Mouse (Mus musculus): ENCODE results near the gene Slc16a12.
A peak's percentile ranks its signal among the peaks of the same experiment; 100 is the strongest.
"Not testable (repeated sequence)": the region's sequence is repeated elsewhere in the genome, so short reads cannot be mapped to it uniquely, and the experiment has no call there.

Gene Slc16a12

DNA sequence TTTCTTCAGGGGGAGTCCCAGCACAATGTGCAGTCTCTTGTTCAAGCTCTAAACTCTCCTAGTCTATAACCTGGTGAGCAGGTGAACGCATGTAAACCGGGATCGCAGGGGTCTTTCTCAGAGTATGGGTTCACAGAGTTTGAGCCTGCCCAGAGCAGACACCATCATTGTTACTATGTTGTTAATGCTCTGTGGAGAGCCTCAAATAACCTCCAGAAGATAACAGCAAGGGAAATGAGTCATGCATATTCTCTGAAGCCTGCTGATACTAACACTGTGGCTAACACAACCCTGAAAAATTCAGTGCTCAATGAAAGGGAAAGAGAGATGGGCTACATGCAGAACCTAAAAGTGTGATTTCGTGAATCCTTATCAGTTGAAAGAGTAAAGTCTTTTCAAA lies 68.7 kb downstream of the Slc16a12 start:
- DNase-seq (ENCODE audit: extremely low read depth, low read depth, low spot score) = no peak

DNA sequence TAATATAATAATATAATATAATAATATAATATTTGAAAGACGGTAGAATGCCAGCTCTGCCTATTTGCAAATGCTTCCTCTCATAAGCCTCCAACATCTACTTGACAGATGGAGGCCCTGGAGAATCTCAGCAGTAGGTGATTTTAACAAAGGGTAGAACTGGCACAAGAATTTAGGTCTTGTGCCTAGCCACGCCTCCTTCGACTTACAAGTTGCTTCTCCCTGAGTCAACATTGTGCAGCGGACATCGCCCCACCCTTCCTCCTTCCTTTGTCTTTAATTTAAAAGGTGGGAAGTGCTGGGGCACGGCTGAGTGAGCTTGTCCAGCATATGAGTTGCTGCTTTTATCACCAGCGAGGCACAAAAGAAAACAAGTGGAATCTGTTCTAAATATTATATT lies 73.6 kb downstream of the Slc16a12 start:
- no peak for DNase-seq (ENCODE audit: extremely low read depth, low read depth, low spot score)

DNA sequence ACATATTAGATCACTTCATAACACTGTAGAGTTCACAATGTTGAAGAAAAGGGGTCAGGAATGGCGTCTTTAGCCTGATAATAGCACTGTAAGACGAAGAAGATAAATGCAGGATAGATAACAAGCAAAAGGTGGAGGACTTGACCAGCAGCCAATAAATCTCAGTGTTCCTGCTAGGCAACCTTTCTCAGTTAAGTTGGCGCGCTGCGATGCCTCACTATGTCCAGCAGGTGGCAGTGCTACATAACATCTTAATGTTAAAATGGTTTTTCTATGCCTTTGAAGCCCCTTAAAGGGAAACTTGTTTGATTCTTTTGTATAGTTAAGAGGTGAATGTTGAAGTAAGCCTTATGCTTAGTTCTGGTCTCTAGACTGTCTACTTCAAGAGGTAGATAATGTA lies 81.0 kb downstream of the Slc16a12 start:
- DNase-seq (ENCODE audit: extremely low read depth, low read depth, low spot score) = no peak

DNA sequence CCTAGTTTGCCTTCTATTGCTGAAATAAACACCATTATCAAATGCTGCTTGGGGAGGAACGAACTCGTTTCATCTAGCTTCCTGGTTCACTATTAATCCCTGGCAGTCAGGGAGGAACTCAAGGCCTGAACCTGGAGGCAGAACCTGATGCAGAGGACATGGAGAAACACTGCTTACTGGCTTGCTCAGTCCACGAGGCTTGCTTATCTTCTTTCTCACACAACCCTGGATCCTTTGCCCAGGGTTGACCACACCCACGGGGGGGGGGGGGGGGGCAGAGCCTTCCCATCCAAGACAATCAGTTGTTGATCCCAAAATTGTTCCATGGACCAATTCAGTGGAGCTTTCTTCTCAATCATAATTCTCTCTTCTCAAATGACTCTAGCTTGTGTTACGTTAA lies 84.3 kb downstream of the Slc16a12 start:
- DNase-seq (ENCODE audit: extremely low read depth, low read depth, low spot score) = no peak

DNA sequence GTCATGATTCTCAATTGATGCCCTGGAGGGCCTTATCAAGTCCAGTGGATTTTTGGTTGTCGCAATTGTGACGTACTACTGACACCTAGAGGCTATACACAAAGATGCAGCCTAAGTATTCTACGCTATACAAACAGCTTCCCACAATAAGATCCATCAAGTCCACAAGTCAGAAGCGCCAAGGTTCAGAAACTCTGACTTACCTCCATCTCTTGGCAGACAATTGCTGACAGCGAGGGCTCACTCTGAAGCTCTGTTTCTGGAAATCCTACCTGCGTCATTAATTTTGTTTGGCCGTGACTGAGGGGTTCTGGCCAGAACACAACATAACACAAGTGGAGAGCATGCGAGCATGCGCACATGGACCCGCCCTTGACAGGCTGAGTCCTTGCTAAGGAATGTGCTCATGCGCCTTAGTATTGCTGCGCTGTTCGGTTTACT lies 85.0 kb downstream of the Slc16a12 start:
- DNase-seq (ENCODE audit: extremely low read depth, low read depth, low spot score) = peak; percentile 34

DNA sequence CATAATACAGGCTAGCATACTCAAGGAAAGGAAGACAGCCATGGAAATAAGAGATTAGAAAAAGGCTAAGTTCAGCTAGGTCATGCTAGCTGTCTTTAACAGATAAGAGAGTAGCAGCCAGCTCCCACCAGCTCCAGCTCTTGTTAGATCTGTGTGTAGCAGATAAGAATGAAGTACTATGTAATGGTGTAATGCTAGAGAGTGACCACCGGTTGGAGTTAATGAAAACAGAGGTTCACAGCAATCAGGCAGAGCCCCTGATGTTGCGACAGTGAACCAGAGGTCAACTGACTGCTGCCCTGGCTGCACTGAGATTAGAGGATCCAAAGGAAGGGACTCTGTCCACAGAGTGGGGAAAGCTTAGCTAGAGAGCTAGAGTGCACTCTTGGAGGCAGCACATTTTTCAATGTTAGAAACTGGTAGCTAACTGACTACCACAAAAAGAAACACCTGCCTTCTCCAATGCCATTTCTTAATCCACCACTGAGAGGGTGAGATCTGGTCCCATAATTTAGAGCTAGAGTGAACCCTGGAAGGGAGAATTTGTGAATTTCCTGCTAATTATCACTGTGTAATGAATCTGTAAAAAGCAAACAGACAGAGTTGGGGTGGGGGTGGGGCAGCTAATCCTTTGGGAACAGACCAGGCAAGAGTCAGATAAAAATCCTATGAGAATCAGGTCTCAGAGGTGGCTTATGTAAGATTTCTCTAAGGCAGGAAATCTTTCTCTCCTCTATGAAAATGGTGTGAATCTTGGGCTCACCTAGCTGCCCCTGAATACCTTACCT lies 90.4 kb downstream of the Slc16a12 start:
- DNase-seq (ENCODE audit: extremely low read depth, low read depth, low spot score) = no peak

DNA sequence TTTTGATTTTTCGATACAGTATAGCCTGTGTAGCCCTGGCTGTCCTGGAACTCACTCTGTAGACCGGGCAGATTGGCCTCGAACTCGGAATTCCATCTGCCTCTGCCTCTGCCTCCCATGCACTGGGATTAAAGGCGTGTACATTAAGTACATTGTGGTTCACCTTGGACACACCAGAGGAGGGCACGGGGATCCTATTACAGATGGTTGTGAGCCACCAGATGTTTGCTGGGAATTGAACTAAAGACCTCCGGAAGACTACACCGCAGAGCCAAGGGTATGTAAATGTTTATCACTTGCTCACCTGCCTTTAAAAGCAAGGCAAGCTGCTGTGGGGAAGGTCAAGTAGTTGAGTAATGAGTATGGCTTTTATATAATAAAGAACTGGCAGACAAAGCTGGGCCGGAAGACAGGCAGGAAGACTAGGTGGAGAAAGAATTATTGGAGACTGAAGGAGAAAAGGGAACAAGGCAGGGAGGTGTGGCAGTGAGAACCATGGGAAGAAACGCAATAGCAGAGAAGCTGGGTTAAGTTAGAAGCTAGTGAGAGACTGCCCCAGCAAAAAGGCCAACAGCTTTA lies 91.8 kb downstream of the Slc16a12 start:
- DNase-seq (ENCODE audit: extremely low read depth, low read depth, low spot score) = no peak

DNA sequence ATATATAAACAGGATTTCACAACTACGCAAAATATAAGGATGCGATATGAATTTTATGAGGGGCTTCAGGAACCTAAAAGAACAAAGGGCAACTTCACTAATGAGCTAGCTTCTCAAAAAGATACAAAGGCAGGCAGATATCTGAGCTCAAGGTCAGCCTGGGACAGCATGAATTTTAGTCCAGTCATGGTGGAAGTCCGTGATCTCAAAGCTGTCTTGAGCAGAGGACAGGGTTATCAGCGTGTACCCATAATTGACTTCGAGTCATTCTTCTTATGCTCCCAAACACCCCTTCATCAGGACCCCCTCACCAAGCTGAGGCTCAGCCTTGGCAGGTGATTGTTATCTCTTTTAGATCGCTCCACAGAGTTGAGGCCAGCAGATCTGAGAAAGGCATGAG lies 96.1 kb downstream of the Slc16a12 start:
- no peak for DNase-seq (ENCODE audit: extremely low read depth, low read depth, low spot score)

DNA sequence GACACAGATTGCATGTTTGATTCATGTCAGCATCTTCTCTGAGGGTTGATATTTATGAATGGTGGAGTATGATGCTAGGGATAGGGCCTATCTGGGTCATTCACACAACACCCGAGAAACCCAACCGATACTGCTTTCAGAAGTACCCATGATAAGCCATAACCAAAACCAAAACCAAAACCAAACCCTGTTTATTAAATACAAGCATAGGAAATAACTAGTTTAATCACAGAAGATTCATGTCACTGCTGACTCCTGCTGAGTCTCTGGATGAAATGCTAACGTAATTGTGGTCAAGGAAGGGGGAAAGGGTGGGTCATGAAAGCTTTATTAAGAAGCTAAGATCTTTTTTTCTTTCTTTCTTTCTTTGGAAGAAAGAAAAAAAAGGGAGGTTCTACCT lies 96.8 kb downstream of the Slc16a12 start:
- DNase-seq (ENCODE audit: extremely low read depth, low read depth, low spot score) = no peak

DNA sequence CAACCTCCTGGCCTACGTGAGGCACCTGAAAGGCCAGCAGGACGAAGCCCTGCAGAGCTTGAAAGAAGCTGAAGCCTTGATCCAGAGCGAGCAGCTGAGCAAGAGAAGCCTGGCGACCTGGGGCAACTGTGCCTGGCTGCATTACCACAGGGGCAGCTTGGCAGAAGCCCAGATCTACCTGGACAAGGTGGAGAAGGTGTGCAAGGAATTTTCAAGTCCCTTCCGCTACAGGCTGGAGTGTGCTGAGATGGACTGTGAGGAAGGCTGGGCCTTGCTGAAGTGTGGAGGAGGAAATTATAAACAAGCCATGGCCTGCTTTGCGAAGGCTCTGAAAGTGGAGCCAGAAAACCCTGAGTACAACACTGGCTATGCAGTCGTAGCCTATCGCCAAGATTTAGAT lies 99.5 kb downstream of the Slc16a12 start:
- not testable (repeated sequence) for DNase-seq (ENCODE audit: extremely low read depth, low read depth, low spot score)

DNA sequence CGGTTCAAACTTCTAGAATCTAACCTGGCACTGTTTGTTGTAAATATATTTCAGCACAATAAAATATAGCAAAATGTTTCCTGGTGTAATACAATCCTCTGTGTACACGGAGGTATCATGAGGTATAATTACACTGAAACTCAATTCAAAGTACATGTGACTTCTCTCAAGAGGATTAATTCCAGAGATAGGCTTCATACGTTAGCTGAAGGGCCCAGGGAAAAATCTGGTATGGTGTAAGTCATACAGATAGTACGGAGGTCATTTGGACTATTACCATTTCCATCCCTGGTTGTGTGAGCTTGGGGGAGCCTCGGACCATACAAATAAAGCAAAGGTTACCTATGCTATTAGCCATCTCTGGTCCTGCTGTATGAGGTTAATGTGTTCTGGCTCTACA lies 104.5 kb downstream of the Slc16a12 start:
- no peak for DNase-seq (ENCODE audit: extremely low read depth, low read depth, low spot score)

DNA sequence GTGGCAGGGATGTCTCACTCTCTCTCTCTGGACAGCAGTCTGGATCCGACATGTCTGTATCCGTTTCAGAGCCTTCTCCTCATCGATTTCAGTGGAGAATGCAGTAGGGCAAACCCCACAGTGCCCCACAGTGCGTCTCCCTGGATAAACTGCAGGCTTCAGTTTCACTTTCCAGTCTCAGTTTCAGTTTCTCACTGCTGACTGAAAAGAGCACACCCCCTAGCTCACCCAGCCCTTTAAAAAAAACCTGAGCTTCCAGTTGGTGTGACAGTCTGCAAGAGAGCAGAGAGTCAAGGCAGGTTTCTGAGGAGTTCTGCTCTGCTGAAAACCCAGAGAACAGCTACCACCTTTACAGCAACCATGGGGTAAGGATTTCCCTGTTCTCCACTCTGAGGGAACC lies 106.5 kb downstream of the Slc16a12 start, which contains the start of the genes Ifit1bl2 and Ifit1:
Gene Ifit1bl2, minus strand, starts transcription at position 121 of the 400 bp plus-strand sequence.
Gene Ifit1, plus strand, starts transcription at position 249 of the 400 bp plus-strand sequence.
- DNase-seq (ENCODE audit: extremely low read depth, low read depth, low spot score) = no peak

DNA sequence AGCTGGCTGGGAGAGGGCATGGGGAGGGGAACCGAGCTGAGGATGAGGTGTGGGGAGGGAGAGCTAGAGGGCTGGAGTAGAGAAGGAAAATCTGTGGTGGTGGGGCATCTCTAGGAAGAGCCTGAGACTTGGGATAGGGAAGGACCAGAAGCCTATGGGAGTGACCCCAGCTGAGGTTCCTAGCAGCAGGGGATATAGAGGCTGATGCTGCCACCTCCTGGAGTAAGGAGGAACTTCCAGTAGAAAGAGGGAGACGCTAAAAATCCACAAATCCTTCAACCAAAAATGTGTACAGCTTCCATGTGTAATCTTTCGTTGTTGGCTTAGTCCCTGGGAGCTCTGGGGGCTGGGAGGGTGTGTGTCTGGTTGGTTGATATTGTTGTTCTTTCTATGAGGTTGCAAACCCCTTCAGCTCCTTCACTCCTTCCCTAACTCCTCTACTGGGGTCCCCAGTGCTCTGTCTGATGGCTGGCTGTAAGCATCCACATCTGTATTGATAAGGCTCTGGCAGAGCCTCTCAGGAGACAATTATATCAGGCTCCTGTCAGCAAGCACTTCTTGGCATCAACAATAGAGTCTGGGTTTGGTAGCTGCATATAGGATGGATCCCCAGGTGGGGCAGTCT lies 110.0 kb downstream of the Slc16a12 start:
- no peak for DNase-seq (ENCODE audit: extremely low read depth, low read depth, low spot score)

DNA sequence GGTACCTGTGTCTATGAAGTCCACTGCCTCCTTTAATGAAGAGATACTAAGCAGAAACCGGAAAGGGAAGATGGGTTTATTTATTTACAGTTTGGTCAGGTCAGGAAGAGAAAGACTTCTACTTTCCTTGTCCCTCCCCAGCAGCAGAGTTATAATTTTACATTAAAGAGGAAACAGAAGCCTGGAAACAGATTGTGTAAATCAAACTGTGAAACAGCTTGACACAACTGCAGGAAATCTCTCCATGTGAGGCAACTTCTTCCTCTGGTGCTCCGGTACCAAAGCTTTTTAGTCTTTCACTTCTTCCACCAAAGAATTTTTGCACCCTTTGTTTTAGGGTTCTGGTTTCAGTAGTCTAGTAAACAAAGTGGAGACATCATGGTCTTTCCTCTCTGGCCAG lies 113.6 kb downstream of the Slc16a12 start:
- DNase-seq (ENCODE audit: extremely low read depth, low read depth, low spot score) = no peak

DNA sequence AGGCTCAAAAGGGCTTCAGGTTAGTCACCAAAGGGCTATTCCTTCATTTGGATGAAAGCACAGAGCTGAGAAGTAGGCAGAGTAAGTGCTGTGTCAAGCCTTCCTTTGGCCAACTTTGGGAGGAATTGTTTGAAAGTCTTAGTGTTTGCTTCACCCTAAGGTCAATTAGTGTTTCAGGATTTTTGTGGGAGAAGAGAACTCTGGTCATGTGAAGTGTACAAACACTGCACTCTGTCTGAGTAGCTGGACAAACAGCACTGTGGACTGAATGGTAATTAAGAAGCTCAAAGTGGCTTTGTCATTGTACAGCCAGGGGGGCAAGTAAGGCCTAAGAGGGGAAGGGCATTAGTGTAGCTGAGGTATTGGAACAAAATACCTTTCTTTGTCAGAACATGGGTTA lies 115.6 kb downstream of the Slc16a12 start:
- no peak for DNase-seq (ENCODE audit: extremely low read depth, low read depth, low spot score)

DNA sequence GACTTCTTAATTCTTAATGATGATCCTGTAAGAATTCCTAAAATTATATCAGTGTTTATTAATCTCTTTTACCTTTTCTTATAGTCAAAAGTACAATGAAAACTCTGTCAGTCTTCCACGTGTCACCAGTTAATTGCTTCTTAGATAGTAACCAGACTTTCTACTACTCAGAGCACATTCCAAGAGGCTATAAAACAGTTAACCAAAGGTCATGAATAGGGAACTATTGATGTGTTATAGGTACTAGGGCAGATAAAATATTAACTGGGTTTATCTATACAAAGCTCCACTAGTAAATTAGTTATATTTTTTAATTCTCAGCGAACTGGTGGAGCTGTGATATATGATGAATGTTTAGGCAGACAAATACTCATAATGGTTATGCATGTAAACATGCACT lies 119.6 kb downstream of the Slc16a12 start:
- DNase-seq (ENCODE audit: extremely low read depth, low read depth, low spot score) = no peak

DNA sequence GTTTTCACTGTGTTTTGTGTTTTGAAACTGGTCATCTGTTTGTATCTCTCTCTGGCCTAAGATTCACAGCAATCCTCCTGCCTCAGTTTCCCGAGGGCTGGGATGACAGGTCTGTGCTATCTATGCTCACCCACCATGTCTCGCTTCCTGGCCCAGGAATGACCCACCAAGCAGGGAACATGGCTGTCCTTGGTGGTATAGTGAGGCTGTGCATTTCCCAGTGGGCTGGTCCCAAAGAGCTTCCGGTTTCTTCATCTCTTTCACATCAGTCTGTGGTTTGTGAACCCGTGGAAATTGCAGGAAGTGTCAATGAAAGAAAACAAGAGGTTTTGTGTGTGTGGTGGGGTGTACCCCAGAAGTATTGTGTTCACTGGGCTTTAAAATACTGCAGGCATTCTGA lies 122.4 kb downstream of the Slc16a12 start:
- no peak for DNase-seq (ENCODE audit: extremely low read depth, low read depth, low spot score)

DNA sequence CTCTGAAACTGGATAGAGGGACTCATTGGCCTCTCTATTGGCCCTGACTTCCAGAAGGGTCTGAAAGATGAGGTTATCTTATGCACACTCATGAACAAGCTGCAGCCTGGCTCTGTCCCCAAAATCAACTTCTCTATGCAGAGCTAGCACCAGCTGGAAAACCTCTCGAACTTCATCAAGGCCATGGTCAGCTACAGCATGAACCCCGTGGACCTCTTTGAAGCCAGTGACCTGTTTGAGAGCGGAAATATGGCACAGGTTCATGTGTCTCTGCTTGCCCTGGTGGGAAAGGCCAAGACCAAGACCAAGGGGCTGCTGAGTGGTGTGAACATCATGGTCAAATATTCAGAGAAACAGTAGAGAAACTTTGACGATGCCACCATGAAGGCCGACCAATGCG lies 123.3 kb downstream of the Slc16a12 start:
- DNase-seq (ENCODE audit: extremely low read depth, low read depth, low spot score) = no peak

DNA sequence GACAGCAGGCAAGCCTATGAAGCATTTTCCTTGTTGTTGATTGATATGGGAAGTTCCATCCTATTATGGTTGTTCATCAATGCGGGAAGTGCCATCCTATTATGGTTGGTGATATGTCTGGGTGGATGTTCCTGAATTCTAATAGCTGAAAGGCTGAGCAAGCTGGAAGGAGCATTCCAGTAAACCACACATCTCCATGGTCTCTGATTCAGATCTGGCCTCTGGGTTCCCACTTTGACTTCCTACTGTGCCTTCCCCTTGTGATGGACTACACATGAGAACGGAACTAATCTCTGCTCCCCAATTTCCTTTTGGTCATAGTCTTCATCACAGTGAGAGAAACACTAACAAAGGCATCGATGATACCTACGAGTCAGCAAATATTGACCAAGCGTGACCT lies 126.2 kb downstream of the Slc16a12 start:
- no peak for DNase-seq (ENCODE audit: extremely low read depth, low read depth, low spot score)

Data from fat pad, adult 2 months (tissue).